Mouse (Mus musculus): ENCODE measurements around the gene Eif4a1.

Eif4a1 gene

GRCm38 (mm10) chr11:69699595-69699994 is 27.4 kb upstream of the Eif4a1 start:
- DNase-seq (ENCODE audit: low read depth, low spot score), result no peak

DNA sequence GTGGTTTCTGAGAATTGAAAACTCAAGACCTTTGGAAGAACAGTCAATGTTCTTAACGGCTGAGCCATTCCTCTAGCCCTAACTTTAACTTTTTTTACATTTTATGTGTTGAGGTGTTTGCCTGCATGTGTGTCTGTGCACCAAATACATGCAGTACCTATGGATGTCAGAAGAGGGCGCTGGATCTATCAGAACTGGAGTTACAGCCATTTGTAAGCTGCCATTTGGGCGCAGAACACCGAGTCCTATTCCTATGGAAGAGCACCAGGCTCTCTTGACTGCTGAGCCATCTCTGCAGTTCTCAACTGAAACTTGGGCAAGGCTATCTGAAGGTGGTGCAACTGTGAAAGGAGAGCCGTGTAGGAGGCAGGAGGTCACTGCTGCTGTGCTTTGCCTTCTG is 26.4 kb upstream of the Eif4a1 start:
- DNase-seq (ENCODE audit: low read depth, low spot score), result no peak

DNA sequence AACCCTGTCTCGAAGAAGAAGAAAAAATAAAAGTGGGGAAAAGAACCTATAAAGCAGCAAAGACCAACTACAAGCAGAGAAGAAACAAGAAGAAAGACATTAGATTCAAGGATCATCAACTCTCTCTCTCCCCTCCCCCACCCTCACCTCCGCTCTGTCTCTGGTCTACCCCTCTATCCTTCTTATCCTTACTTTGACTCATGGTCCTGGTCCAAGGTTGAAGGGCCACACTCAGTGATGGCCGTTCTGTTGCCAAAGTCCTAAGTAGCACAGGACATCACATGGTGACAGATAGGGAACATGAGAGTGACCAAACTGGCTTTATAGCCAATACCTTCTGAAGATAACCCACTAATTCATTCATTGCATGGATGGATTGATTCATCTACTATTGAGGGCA is 25.2 kb upstream of the Eif4a1 start:
- no peak for DNase-seq (ENCODE audit: low read depth, low spot score)

GRCm38 (mm10) chr11:69695361-69696181 is 23.3 kb upstream of the Eif4a1 start, which contains the start of the genes Tnfsf12 and Tnfsfm13:
Gene Tnfsf12, minus strand, starts transcription at chr11:69695849.
Gene Tnfsfm13, minus strand, starts transcription at chr11:69696098.
- no peak for DNase-seq (ENCODE audit: low read depth, low spot score)

GRCm38 (mm10) chr11:69695046-69695360 is 22.8 kb upstream of the Eif4a1 start:
- DNase-seq (ENCODE audit: low read depth, low spot score), result no peak

DNA sequence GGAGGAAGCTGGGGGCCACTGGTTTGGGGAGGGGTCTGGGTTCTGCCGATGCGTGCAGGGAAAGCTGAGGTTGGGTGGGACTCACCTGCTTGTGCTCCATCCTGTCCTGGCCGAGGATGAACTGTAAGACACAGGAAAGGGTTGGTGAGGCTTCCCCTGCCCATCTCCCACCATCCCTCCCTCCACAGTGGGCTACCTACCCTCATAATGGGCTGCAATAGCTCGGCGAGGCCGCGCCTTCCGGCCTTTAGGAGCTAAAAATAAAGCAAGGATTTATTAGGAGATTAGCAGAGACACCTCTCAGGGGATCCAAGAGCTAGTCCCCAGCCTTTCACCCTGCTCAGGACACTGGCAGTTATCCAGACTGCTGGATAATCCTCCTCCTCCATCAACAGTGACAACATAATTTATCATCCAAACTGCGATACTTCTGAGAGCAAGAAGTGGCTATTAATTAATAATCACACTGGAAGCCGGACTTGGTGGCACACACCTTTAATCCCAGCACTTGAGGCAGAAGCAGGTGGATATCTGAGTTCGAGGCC is 21.3 kb upstream of the Eif4a1 start:
- no peak for DNase-seq (ENCODE audit: low read depth, low spot score)

GRCm38 (mm10) chr11:69692863-69693262 is 20.6 kb upstream of the Eif4a1 start:
- DNase-seq (ENCODE audit: low read depth, low spot score), result no peak

DNA sequence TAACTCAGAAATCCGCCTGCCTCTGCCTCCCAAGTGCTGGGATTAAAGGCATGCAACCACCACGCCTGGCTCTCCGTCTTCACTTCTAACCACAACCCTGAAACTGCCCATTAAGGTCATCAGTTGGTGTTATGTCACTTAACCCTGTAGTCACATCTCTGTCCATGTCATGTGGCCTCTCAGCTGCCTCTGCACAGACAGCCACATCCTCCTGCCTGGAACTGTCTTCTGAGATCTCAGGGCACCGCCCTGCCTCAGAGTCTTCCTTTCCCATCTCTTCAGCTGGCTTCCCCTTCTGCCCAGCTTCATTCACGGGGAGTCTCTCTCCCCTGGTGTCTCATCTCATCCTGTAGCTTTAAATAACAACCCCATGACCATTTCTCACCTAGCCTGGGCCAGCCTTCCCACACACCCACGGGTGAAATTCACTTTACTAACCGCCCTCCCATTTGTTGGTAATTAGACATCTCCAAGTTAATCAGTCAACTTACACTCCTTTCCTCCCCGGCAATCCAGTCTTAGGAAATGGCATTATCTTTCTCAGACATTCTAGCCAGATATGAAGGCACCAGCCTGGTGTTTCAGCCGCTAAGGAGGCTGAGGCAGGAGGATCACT is 20.1 kb upstream of the Eif4a1 start:
- DNase-seq (ENCODE audit: low read depth, low spot score), result no peak

DNA sequence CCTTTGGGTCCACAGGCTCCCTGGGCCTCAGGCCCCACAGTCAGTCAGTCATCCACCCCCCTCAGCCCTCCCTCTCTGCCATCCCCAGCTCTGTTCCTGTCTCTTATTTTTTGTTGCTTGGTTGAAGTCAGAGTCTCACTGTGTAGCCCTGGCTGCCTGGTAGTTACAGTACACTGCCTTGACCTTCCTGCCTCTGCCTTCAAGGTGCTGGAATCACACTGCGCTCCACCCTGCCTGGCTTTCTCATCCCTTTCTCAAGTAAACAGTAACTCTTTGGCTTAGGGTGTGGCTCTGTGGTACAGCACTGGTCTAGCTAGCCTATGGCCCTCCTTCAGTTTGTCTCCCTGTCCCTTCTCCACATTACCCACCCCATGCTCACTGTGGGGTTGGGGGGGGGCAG is 17.7 kb upstream of the Eif4a1 start:
- DNase-seq (ENCODE audit: low read depth, low spot score), result no peak

- no peak for DNase-seq (ENCODE audit: low read depth, low spot score)
Observed at GRCm38 (mm10) chr11:69687061-69687460, 14.8 kb upstream of the Eif4a1 start.

DNA sequence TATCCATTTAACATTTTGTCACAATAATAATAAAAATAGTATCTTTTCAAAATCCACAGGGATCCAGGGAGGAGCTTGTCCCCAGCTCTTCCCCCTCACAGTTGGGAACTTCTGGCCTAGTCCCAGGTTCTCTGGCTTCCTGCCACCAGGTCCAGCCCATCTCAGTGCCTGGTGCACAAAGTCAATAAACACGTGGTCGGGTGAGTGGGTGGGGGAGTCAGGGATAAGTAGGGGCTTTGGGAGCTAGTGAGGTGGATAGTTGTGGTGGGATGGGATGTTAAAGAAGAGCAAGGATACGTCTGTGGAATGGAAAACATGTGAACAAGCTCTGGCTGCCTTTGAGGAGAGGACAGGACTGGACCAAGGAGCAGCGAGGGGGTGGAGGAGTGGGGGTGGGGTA is 14.2 kb upstream of the Eif4a1 start:
- no peak for DNase-seq (ENCODE audit: low read depth, low spot score)

- DNase-seq (ENCODE audit: low read depth, low spot score), result no peak
Observed at GRCm38 (mm10) chr11:69685526-69686148, 13.4 kb upstream of the Eif4a1 start, which contains the start of gene Tnfsf13. Gene Tnfsf13, minus strand, starts transcription at chr11:69685784.

DNA sequence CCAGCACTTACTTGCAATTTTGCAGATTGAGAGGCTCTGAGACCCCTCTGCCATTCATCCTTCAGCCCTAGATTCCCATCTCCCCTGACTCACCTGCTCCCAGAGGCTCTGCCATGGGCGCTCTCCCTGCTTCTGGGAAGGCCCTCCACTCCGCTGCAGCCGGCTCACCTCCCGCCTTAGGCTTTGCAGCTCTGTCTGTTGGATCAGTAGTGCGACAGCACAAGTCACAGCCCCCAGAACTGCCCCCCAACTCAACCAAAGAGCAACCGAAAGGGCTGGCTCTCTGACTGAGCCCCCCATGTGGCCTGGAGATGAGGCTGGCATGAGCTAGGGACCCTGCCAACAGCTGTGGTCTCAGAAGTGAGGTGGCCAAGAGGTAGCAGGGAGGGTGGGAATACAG is 12.7 kb upstream of the Eif4a1 start:
- no peak for DNase-seq (ENCODE audit: low read depth, low spot score)

DNA sequence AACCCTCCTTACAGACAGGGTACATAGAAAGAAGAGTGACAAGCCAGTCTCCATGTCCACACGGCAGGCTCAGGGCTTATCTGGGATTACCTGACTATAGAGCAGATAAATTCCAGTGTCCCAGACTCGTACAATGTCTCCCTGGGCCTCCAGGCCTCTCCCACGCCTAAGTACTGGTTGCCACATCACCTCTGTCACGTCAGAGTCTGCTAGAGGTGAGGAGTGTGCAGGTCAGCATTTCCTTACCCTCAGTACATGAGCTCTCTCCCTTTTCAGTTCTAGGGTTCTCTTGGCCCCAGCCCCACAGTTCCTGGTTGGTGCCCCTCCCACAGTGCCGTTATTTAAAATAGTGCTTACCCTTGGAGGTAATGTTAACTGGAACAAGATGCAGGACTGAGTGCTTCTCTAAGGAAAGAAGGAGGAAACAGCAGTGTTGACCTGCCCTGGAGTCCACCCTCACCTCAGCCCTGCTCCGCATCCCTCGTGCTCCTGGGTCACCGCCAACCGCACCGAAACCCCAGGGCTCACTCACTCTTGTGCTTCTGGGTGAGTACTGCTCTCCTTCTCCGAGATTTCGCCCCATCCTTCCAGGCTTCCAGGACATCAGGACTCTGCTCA is 12.0 kb upstream of the Eif4a1 start:
- no peak for DNase-seq (ENCODE audit: low read depth, low spot score)

DNA sequence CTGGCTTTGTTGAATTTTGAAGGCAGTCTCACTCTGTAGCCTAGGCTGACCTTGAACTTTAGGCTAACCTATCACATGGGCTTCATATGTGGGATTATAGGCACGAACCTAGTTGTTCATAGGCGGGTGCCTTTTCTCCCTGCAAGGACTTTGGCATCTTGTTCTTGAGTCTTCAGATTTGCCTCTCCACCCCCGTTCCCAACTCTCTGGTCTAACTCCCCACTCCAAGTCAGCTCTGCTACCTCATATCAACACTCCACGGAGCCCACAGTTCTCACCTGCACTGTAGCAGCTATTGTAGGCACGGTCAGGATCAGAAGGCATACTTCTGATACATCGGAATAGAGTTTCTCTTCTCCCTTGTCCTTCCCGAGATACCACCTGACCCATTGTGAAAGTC is 11.4 kb upstream of the Eif4a1 start:
- DNase-seq (ENCODE audit: low read depth, low spot score), result no peak

DNA sequence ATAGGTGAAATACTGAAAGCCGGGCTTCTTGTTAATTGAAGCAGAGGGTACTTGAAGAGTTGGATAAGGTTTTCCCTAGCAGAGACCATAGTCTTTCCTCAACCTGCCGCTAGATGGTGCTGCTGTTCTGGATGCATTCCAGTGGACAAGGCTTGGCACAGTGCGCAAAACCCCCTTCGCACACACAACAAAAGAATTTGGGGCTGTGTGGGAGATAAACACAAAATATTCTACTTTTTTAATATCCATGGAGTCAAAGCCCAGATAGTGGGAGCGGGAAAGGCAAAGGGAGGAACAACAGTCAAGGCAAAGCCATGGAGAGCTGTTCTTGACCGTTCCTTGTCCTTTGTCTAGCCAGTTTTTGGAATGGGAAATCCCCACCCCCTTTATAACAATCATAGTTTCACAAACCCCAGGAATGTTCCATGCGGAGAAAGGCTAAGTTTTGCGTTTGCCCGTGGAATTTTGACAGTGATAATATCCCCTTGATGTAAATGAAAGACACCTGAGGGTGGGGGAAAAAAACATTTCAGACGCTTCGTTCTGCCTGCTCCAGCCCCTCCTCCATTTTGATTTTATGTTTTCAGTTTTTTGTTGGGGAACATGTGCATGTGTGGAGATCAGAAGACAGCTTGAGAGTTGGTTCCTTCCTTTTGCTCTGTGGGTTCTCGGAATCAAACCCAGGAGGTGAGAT is 10.8 kb upstream of the Eif4a1 start:
- peak; percentile 79 for DNase-seq (ENCODE audit: low read depth, low spot score)

DNA sequence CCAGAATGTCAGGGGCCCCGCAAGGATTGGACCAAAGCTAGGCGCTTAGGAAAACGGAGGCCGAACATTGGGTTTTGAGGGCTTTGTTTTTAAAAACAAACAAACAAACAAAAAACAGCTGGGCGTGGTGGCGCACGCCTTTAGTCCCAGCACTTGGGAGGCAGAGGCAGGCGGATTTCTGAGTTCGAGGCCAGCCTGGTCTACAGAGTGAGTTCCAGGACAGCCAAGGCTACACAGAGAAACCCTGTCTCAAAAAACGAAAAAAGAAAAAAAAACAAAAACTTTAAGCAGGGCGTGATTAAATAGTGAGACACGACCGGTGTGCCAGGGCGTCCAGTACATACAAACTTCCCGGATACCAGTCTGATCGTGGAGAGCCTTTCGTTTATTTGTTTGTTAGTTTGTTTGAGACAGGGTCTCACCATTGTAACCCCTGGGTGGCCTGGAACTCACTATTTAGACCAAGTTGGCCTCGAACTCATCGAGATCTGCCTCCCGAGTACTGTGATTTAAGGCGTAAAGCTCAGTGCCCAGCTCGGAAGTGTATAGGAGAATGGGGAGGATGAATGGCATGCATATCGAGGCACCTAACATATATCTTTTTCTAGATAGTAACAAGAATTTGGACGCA is 10.1 kb upstream of the Eif4a1 start:
- DNase-seq (ENCODE audit: low read depth, low spot score), result no peak

DNA sequence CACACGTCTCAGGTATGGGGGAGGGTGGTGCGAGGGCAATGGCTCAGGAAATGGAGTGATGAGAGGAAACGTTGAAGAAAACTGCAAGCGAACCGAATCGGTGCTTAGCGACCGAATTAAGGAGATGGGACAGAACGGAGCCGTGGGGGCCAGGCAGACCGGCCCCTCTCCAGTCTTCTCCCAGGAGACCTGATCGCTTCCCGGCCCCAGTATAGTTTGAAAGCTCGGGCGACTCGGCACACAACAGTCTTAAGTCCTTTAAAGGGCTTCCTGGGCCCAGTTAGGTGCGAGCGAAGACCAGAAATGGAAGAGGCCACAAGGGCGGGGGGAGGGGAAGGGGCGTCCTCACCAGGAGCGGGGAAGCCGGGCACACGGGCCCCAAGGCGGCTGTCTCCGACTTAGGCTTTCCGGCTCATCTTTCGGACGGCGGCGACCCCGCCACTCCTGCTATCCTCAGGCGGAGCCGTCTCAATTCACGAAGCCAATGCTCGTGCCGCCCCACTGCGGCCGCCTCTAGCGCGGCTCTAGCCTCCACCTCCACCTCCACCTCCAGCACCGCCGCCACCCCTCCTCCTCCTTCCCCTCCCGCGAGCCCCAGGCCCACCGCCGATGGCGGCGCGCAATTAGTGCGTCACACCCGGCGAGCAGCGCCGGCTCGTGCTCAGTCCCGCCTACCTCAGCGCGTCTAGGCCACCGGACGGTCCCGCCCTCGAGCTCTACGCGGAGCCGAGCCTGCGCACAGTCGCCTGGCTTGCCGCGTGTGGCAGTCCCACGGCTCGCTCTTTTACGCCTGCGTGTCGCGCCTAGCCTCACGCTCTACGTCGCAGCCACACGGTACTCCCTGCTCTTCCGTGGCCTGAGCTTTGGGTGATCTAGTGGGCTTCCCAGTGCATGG is 9.3 kb upstream of the Eif4a1 start, which contains the start of gene Senp3:
Gene Senp3 (minus strand): TSS at position 771 of the 895 bp plus-strand sequence.
- peak; percentile 82 for DNase-seq (ENCODE audit: low read depth, low spot score)

GRCm38 (mm10) chr11:69680136-69680855 is 8.1 kb upstream of the Eif4a1 start:
- no peak for DNase-seq (ENCODE audit: low read depth, low spot score)
